Mouse (Mus musculus) heart, embryonic 11.5 days (tissue): Measurements from ENCODE around the gene Fam213a. TPM values are rescaled to one million over a fixed set of nuclear protein-coding genes. Genes with fewer than 3 reads are reported as not detected.
A peak's percentile ranks its signal among the peaks of the same experiment; 100 is the strongest.

Experiments
- ATAC-seq: fragments of 200-750 bp; cut with Nextera tagmentation; replicated peaks from 2 replicates; pipeline ENCODE4 v1.8.0; 2017; ENCODE audit warnings: moderate library complexity; ENCODE audit not compliant: insufficient number of reproducible peaks, low FRiP score, low TSS enrichment
- H3K27ac ChIP-seq: fragments of 300-500 bp; sonication (generic); 2 replicates; pipeline ENCODE4 v1.5.1; 2014; ENCODE audit warnings: mild to moderate bottlenecking, low read depth, low read length
- H3K27me3 ChIP-seq: fragments of 300-500 bp; sonication (generic); 2 replicates; pipeline ENCODE4 v1.6.1; 2014; ENCODE audit warnings: mild to moderate bottlenecking, low read length, mixed read lengths; ENCODE audit not compliant: control insufficient read depth, insufficient read depth
- H3K36me3 ChIP-seq: fragments of 300-500 bp; sonication (generic); 2 replicates; pipeline ENCODE4 v1.6.1; 2014; ENCODE audit warnings: mild to moderate bottlenecking, low read length, moderate library complexity, mixed read lengths; ENCODE audit not compliant: control insufficient read depth, insufficient read depth
- H3K4me1 ChIP-seq: fragments of 300-500 bp; sonication (generic); 2 replicates; pipeline ENCODE4 v1.6.1; 2014; ENCODE audit warnings: low read length; ENCODE audit not compliant: control insufficient read depth, insufficient read depth
- H3K4me2 ChIP-seq: fragments of 300-500 bp; sonication (generic); 2 replicates; pipeline ENCODE4 v1.6.1; 2014; ENCODE audit warnings: mild to moderate bottlenecking, moderate library complexity
- H3K4me3 ChIP-seq: fragments of 300-500 bp; sonication (generic); 2 replicates; pipeline ENCODE4 v1.5.1; 2014; ENCODE audit warnings: low read depth, low read length
- H3K9ac ChIP-seq: fragments of 300-500 bp; sonication (generic); 2 replicates; pipeline ENCODE4 v1.6.1; 2014; ENCODE audit warnings: mild to moderate bottlenecking, low read depth, low read length, moderate library complexity
- H3K9me3 ChIP-seq: fragments of 300-500 bp; sonication (generic); replicated peaks from 2 replicates; pipeline ENCODE4 v1.6.1; 2016; ENCODE audit warnings: low read length; ENCODE audit not compliant: control insufficient read depth
- WGBS: fragments of 180-500 bp; shearing (Covaris S2); extraction: QIAGEN DNeasy Blood & Tissue Kit; methylation state at CpG from one replicate; pipeline ENCODE4 v1.1.7; 2014; ENCODE audit not compliant: insufficient replicate concordance; 5-methylcytosine and 5-hydroxymethylcytosine counted together
- polyA plus RNA-seq: library from polyadenylated mRNA; unstranded; fragments of >200 nt; fragmentation: Nextera tagmentation; extraction: Ambion mirVana; gene quantifications from 2 replicates; pipeline ENCODE4 v1.2.1, GENCODE M21; 2014

The Fam213a gene
- polyA plus RNA-seq, 1 experiment from 2014 or later: 75.4 TPM

GRCm38 (mm10) chr14:41029303-41029702 lies 15.7 kb upstream of the Fam213a start:
- no peak for ATAC-seq
- Histone ChIP-seq H3K27me3 (no peaks in the 10 kb centered on the region), H3K4me3 (no peak overlapping the region), H3K9me3 (no peaks in the 10 kb centered on the region), H3K4me2 (no peak overlapping the region), H3K4me1 (peaks cover 7% of the 10 kb centered on the region), H3K9ac (no peak overlapping the region), H3K36me3 (no peaks in the 10 kb centered on the region), H3K27ac (no peak overlapping the region)
- WGBS: 70% methylated on average over 4 of the region's 4 CpGs

GRCm38 (mm10) chr14:41025594-41026284 lies 12.2 kb upstream of the Fam213a start:
- WGBS: 28% methylated on average over 7 of the region's 7 CpGs
- H3K36me3 ChIP-seq: no peaks in the 10 kb centered on the region
- H3K4me2 ChIP-seq: no peak overlapping the region
- H3K9ac ChIP-seq: no peak overlapping the region
- H3K9me3 ChIP-seq: no peaks in the 10 kb centered on the region
- no peak overlapping the region for H3K4me3 ChIP-seq
- H3K4me1 ChIP-seq: peaks cover 7% of the 10 kb centered on the region
- H3K27me3 ChIP-seq: no peaks in the 10 kb centered on the region
- ATAC-seq: peak; percentile 72
- H3K27ac ChIP-seq: no peak overlapping the region

GRCm38 (mm10) chr14:41025087-41025486 lies 11.5 kb upstream of the Fam213a start:
- H3K4me1 ChIP-seq: peaks cover 7% of the 10 kb centered on the region
- no peaks in the 10 kb centered on the region for H3K27me3 ChIP-seq
- H3K4me2 ChIP-seq: no peak overlapping the region
- H3K36me3 ChIP-seq: no peaks in the 10 kb centered on the region
- H3K27ac ChIP-seq: no peak overlapping the region
- WGBS: 62% methylated on average over 2 of the region's 2 CpGs
- no peaks in the 10 kb centered on the region for H3K9me3 ChIP-seq
- H3K4me3 ChIP-seq: no peak overlapping the region
- no peak overlapping the region for H3K9ac ChIP-seq
- no peak for ATAC-seq

- ATAC-seq: no peak
- peaks cover 18% of the 10 kb centered on the region for H3K4me1 ChIP-seq
- no peaks in the 10 kb centered on the region for H3K9me3 ChIP-seq
- H3K27ac ChIP-seq: no peak overlapping the region
- H3K27me3 ChIP-seq: no peaks in the 10 kb centered on the region
- no peaks in the 10 kb centered on the region for H3K36me3 ChIP-seq
- no peak overlapping the region for H3K9ac ChIP-seq
- H3K4me3 ChIP-seq: no peak overlapping the region
- 87% methylated on average over 3 of the region's 3 CpGs for WGBS
- H3K4me2 ChIP-seq: no peak overlapping the region
Observed at GRCm38 (mm10) chr14:41021246-41021645, 7.7 kb upstream of the Fam213a start.

GRCm38 (mm10) chr14:41017460-41017859 lies 3.9 kb upstream of the Fam213a start:
- peak overlapping the region; percentile 53 for H3K4me2 ChIP-seq
- peak overlapping the region; percentile 82 for H3K27ac ChIP-seq
- H3K27me3 ChIP-seq: no peaks in the 10 kb centered on the region
- H3K36me3 ChIP-seq: no peaks in the 10 kb centered on the region
- H3K4me1 ChIP-seq: peaks cover 18% of the 10 kb centered on the region
- no peak overlapping the region for H3K9ac ChIP-seq
- no peak for ATAC-seq
- 10% methylated on average over 5 of the region's 5 CpGs for WGBS
- no peaks in the 10 kb centered on the region for H3K9me3 ChIP-seq
- H3K4me3 ChIP-seq: peak overlapping the region; percentile 16; the same call in 1 of the 2 replicates

GRCm38 (mm10) chr14:41014701-41015240 lies 1.2 kb upstream of the Fam213a start:
- WGBS: 63% methylated on average over 5 of the region's 5 CpGs
- no peak for ATAC-seq
- Histone ChIP-seq H3K36me3 (no peaks in the 10 kb centered on the region), H3K4me1 (peaks cover 18% of the 10 kb centered on the region), H3K9me3 (no peaks in the 10 kb centered on the region), H3K27me3 (no peaks in the 10 kb centered on the region), H3K27ac (no peak overlapping the region), H3K4me3 (no peak overlapping the region), H3K9ac (no peak overlapping the region), H3K4me2 (no peak overlapping the region)

- peak overlapping the region; percentile 55 for H3K4me3 ChIP-seq
- H3K27me3 ChIP-seq: no peaks in the 10 kb centered on the region
- no peak for ATAC-seq
- peak overlapping the region; percentile 76 for H3K9ac ChIP-seq
- H3K4me2 ChIP-seq: peak overlapping the region; percentile 82
- no peak overlapping the region; the same call in 1 of the 2 replicates for H3K27ac ChIP-seq
- no peaks in the 10 kb centered on the region for H3K9me3 ChIP-seq
- no peaks in the 10 kb centered on the region for H3K36me3 ChIP-seq
- WGBS: 17% methylated on average over 9 of the region's 9 CpGs
- H3K4me1 ChIP-seq: peaks cover 19% of the 10 kb centered on the region
Observed at GRCm38 (mm10) chr14:41013143-41013542, 445 bp downstream of the Fam213a start.

GRCm38 (mm10) chr14:41011916-41012315 lies 1.7 kb downstream of the Fam213a start:
- H3K27ac ChIP-seq: no peak overlapping the region
- no peaks in the 10 kb centered on the region for H3K36me3 ChIP-seq
- H3K27me3 ChIP-seq: no peaks in the 10 kb centered on the region
- H3K4me1 ChIP-seq: peaks cover 19% of the 10 kb centered on the region
- no peak overlapping the region for H3K4me2 ChIP-seq
- no peaks in the 10 kb centered on the region for H3K9me3 ChIP-seq
- ATAC-seq: no peak
- H3K4me3 ChIP-seq: no peak overlapping the region
- H3K9ac ChIP-seq: no peak overlapping the region
- WGBS: 67% methylated on average over 3 of the region's 3 CpGs

GRCm38 (mm10) chr14:41008138-41008537 lies 5.5 kb downstream of the Fam213a start:
- Histone ChIP-seq H3K27me3 (peaks cover 4% of the 10 kb centered on the region; the same call in 1 of the 2 replicates), H3K36me3 (no peaks in the 10 kb centered on the region), H3K27ac (peak overlapping the region; percentile 51), H3K9ac (no peak overlapping the region), H3K4me2 (peak overlapping the region; percentile 4; the same call in 1 of the 2 replicates), H3K9me3 (no peaks in the 10 kb centered on the region), H3K4me1 (peaks cover 24% of the 10 kb centered on the region), H3K4me3 (no peak overlapping the region)
- ATAC-seq: peak; percentile 70
- WGBS: 38% methylated on average over 2 of the region's 2 CpGs
